22 mouse cellular contexts compared by ENCODE assay signal in genomic region chr13:105299162-105300008, GRCm38 (mm10). TPM values are rescaled to one million over a fixed set of nuclear protein-coding genes. Genes with fewer than 3 reads are reported as not detected.
A peak's percentile ranks its signal among the peaks of the same experiment; 100 is the strongest.
DNase-seq lines count a peak whose midpoint lies in the region; ATAC-seq and TF ChIP-seq lines count a peak whose summit lies in the region.
"Had no signal": no experiment of that assay in that cellular context is flagged by ENCODE, and none has a peak within 500 bp of the region (broad histone marks: within the 10 kb centered on the region; RNA-seq: fewer than 3 reads in every experiment).

No protein-coding gene starts in this region.

- no peak for TF ChIP-seq EP300 in CH12.LX (IDR thresholded peaks at IDR 0.05; ENCODE audit: low read length)

- intact Hi-C loops in gastrocnemius, postnatal 14 days (cut with DNase I; ENCODE audit: low total_unique reads), result no loop called here

- no peak for DNase-seq in CH12.LX (ENCODE audit: extremely low read depth)
- DNase-seq in ZHBTc4 (ENCODE audit: low read depth, low spot score), result peak; percentile 30
- DNase-seq in adrenal gland, adult 2 months, result no peak
- DNase-seq in gastrocnemius, postnatal 14 days, result no peak
- DNase-seq: adrenal gland, postnatal 25 days; cerebellum, adult 11 months; cerebellum, postnatal 10 days; heart, postnatal 4 days; kidney, adult 18-20 months; retina, postnatal 1 day had no signal

- H3K9ac ChIP-seq in CH12.LX (ENCODE audit: insufficient read depth, low read depth), result no peak overlapping the region
- H3K9ac ChIP-seq in midbrain, embryonic 13.5 days (replicated peaks), result no peak overlapping the region
- H3K9ac ChIP-seq: hindbrain, embryonic 14.5 days; lung, embryonic 15.5 days; midbrain, embryonic 12.5 days had no signal

- no peak for TF ChIP-seq CTCF in CH12.LX (conservative IDR thresholded peaks at IDR 0.05 in 1 of 2, IDR thresholded peaks at IDR 0.05 in 1 of 2; ENCODE audit: low read depth in 2 of 2, low read length in 2 of 2)

- H3K27ac ChIP-seq in CH12.LX (ENCODE audit: insufficient read depth, low read depth), result no peak overlapping the region
- no peak overlapping the region for H3K27ac ChIP-seq in midbrain, embryonic 13.5 days
- H3K27ac ChIP-seq: heart, embryonic 10.5 days; hindbrain, embryonic 14.5 days; kidney, postnatal 0 days; limb, embryonic 10.5 days; lung, embryonic 15.5 days; midbrain, embryonic 12.5 days had no signal

- peak; percentile 78 for ATAC-seq in granulocyte monocyte progenitor cell, adult 5-6 weeks (replicated peaks; ENCODE audit: poor library complexity, severe bottlenecking)
- ATAC-seq in megakaryocyte, adult 5-6 weeks (ENCODE audit: poor library complexity, severe bottlenecking), result peak; percentile 47; the same call in 1 of the 2 replicates
- no peak for ATAC-seq in midbrain, embryonic 13.5 days
- ATAC-seq: CD4-positive, CD25-positive, alpha-beta regulatory T cell, adult 4 months; inflammation-experienced regulatory T-cells, adult 6 months had no signal

- H3K79me2 ChIP-seq in CH12.LX (replicated peaks; ENCODE audit: control insufficient read depth, extremely low read depth, insufficient read depth, poor library complexity, severe bottlenecking), result no peaks in the 10 kb centered on the region

- TF ChIP-seq POLR2A in CH12.LX (IDR thresholded peaks at IDR 0.05; ENCODE audit: low read depth, low read length), result no peak

- no peak overlapping the region for H3K4me3 ChIP-seq in CH12.LX (replicated peaks in 1 of 3; ENCODE audit: low read depth in 2 of 3, low read length in 2 of 3, poor library complexity in 1 of 3)
- no peak overlapping the region for H3K4me3 ChIP-seq in midbrain, embryonic 13.5 days (replicated peaks)
- H3K4me3 ChIP-seq: heart, embryonic 10.5 days; limb, embryonic 10.5 days; lung, embryonic 15.5 days; midbrain, embryonic 12.5 days had no signal

- WGBS in midbrain, embryonic 13.5 days, result 75% methylated on average over 4 of the region's 4 CpGs

- H3K4me2 ChIP-seq in CH12.LX (ENCODE audit: insufficient read depth, low read depth, poor library complexity, severe bottlenecking), result no peak overlapping the region
- no peak overlapping the region for H3K4me2 ChIP-seq in midbrain, embryonic 13.5 days (replicated peaks)
- H3K4me2 ChIP-seq: hindbrain, embryonic 14.5 days; lung, embryonic 15.5 days; midbrain, embryonic 12.5 days had no signal

- H3K36me3 ChIP-seq in CH12.LX (replicated peaks in 1 of 2; ENCODE audit: control insufficient read depth in 1 of 2, insufficient read depth in 1 of 2, low read length in 1 of 2), result no peaks in the 10 kb centered on the region
- no peaks in the 10 kb centered on the region for H3K36me3 ChIP-seq in midbrain, embryonic 13.5 days
- H3K36me3 ChIP-seq: G1E; heart, embryonic 10.5 days; limb, embryonic 10.5 days; lung, embryonic 15.5 days; midbrain, embryonic 12.5 days had no signal

- no peaks in the 10 kb centered on the region for H3K27me3 ChIP-seq in CH12.LX (replicated peaks)
- no peaks in the 10 kb centered on the region for H3K27me3 ChIP-seq in midbrain, embryonic 13.5 days
- H3K27me3 ChIP-seq: lung, embryonic 15.5 days had no signal

- in situ Hi-C loops in CH12.LX (cut with MboI; ENCODE audit: low pct_ligation_motif_present, low pct_unique_long_range_greater_than_20kb, low sequenced_read_pairs), result no loop called here

- dilution Hi-C loops in CH12.LX (cut with MboI; ENCODE audit: extremely low pct_ligation_motif_present, extremely low pct_unique_long_range_greater_than_20kb, low sequenced_read_pairs), result no loop called here

- peaks cover 0 to 14% of the 10 kb centered on the region in 2 experiments; a peak in 2 of 4 replicates for H3K4me1 ChIP-seq in CH12.LX (ENCODE audit: control insufficient read depth in 1 of 2, insufficient read depth in 2 of 2)
- H3K4me1 ChIP-seq in midbrain, embryonic 13.5 days (replicated peaks), result 0 out of 2 replicates have a peak, but pooled peaks cover 2% of the 10 kb centered on the region
- H3K4me1 ChIP-seq: heart, embryonic 10.5 days; lung, embryonic 15.5 days; midbrain, embryonic 12.5 days had no signal

- peaks cover 2% of the 10 kb centered on the region for H3K9me3 ChIP-seq in CH12.LX (replicated peaks; ENCODE audit: low read length)
- H3K9me3 ChIP-seq in midbrain, embryonic 13.5 days, result no peaks in the 10 kb centered on the region
- H3K9me3 ChIP-seq: G1E; heart, embryonic 10.5 days; limb, embryonic 10.5 days; lung, embryonic 15.5 days; midbrain, embryonic 12.5 days had no signal

- TF ChIP-seq RAD21 in CH12.LX (IDR thresholded peaks at IDR 0.05; ENCODE audit: low read depth, low read length), result no peak

TF ChIP-seq in CH12.LX, 34 proteins besides CTCF, POLR2A, EP300 and RAD21:
- TF ChIP-seq JUN (IDR thresholded peaks at IDR 0.05; ENCODE audit: insufficient read depth, low read depth, low read length) (no peak), ZNF384 (IDR thresholded peaks at IDR 0.05; ENCODE audit: low read depth, low read length) (peak; percentile 60), MAFK (IDR thresholded peaks at IDR 0.05; ENCODE audit: insufficient replicate concordance, low read length) (no peak)

RNA-seq across cellular contexts. Expression of gene Rnf180, which starts 4.8 kb away (rescaled TPM):
- total RNA-seq in CH12.LX (2012; rRNA removed) (0.13 TPM in 2 replicates), CH12.LX (2014; rRNA removed) (0.31 TPM in 1 of 2 replicates, not detected in the other)
- polyA plus RNA-seq in CH12.LX (2012; ENCODE audit: insufficient read length, low read depth), result 0.19 and 0.66 TPM in 2 replicates
- total RNA-seq in granulocyte monocyte progenitor cell, adult 5-6 weeks (2014; fragmentation: Nextera tagmentation), result 2.7 and 3.7 TPM in 2 replicates
- 1.3 and 2.9 TPM in 2 replicates for total RNA-seq in granulocyte monocyte progenitor cell, adult 5-6 weeks (2017)
- total RNA-seq in megakaryocyte, adult 5-6 weeks (2015), result 0.21 and 0.71 TPM in 2 replicates
- total RNA-seq in megakaryocyte, adult 5-6 weeks (2017), result 0.37 TPM in 1 of 2 replicates, not detected in the other
- total RNA-seq in adrenal gland, adult 2 months (2021), result 10 to 100 TPM in 1 of 2 experiments, 1 to 10 TPM in 1; 5.2 to 17.6 TPM
- 0.45 and 0.71 TPM in 2 replicates for polyA plus RNA-seq in adrenal gland, adult 2 months (2012; rRNA removed)
- under 1 TPM; 0.49 to 0.75 TPM for total RNA-seq in gastrocnemius, postnatal 14 days (2021)
- polyA plus RNA-seq in midbrain, embryonic 13.5 days (2015; fragmentation: Nextera tagmentation; extraction: Ambion mirVana), result 19.7 and 22.5 TPM in 2 replicates
- polyA plus RNA-seq: CD4-positive, CD25-positive, alpha-beta regulatory T cell, adult 4 months; G1E; inflammation-experienced regulatory T-cells, adult 6 months had no signal
